Mouse (Mus musculus) heart, postnatal 10 days (tissue): Measurements from ENCODE around the gene Stard7. TPM values are rescaled to one million over a fixed set of nuclear protein-coding genes. Genes with fewer than 3 reads are reported as not detected.
"Not testable (repeated sequence)": the region's sequence is repeated elsewhere in the genome, so short reads cannot be mapped to it uniquely, and the experiment has no call there.

Source experiments
- DNase-seq, 2 experiments: peaks; one replicate each; pipeline ENCODE4 v3.0.0; 2021
- intact Hi-C: fragments of 180-260 bp; cut with DNase I; formaldehyde crosslinking; loops from one replicate; pipeline ENCODE4 v1.15.1; 2025
- total RNA-seq, 2 experiments: library from RNA; stranded (reverse); gene quantifications; 2 replicates each; pipeline ENCODE4 v1.2.3; 2021

The Stard7 gene
- total RNA-seq, 2 experiments from 2014 or later, result 184 to 187 TPM

GRCm38 (mm10) chr2:127272806-127273205, 2.8 kb downstream of the Stard7 start:
- intact Hi-C loops, result loop anchor here (5.0 kb wide), 1 partner anchor 64 kb away; the partner anchor contains the start of genes Astl and Dusp2

GRCm38 (mm10) chr2:127274590-127274989, 4.6 kb downstream of the Stard7 start:
- no peak for DNase-seq
- intact Hi-C loops, result loop anchor here (5.0 kb wide), 1 partner anchor 63 kb away; the partner anchor contains the start of genes Astl and Dusp2

More at GRCm38 (mm10) chr2:127272806-127273205, 2.8 kb downstream of the Stard7 start:
- no peak for DNase-seq

- no peak for DNase-seq
- intact Hi-C loops, result no loop called here
Measured at GRCm38 (mm10) chr2:127275551-127276320, 5.7 kb downstream of the Stard7 start.

GRCm38 (mm10) chr2:127278162-127278561, 8.1 kb downstream of the Stard7 start:
- intact Hi-C loops, result no loop called here
- DNase-seq, result no peak

GRCm38 (mm10) chr2:127292250-127292649, 22.2 kb downstream of the Stard7 start:
- intact Hi-C loops, result no loop called here

GRCm38 (mm10) chr2:127297001-127297805, 27.2 kb downstream of the Stard7 start:
- intact Hi-C loops, result no loop called here
- no peak for DNase-seq

More at GRCm38 (mm10) chr2:127292250-127292649, 22.2 kb downstream of the Stard7 start:
- DNase-seq, result no peak

GRCm38 (mm10) chr2:127298056-127298455, 28.0 kb downstream of the Stard7 start:
- intact Hi-C loops, result no loop called here
- DNase-seq, result no peak

- no peak for DNase-seq
- intact Hi-C loops, result no loop called here
Measured at GRCm38 (mm10) chr2:127300701-127301100, 30.7 kb downstream of the Stard7 start.

- DNase-seq, result no peak
- intact Hi-C loops, result no loop called here
Measured at GRCm38 (mm10) chr2:127301883-127302282, 31.9 kb downstream of the Stard7 start.

GRCm38 (mm10) chr2:127304192-127304591, 34.2 kb downstream of the Stard7 start:
- intact Hi-C loops, DNase-seq: not testable (repeated sequence)

GRCm38 (mm10) chr2:127304609-127305210, 34.7 kb downstream of the Stard7 start:
- no peak for DNase-seq
- intact Hi-C loops, result no loop called here

GRCm38 (mm10) chr2:127306123-127306522, 36.1 kb downstream of the Stard7 start:
- intact Hi-C loops, result no loop called here
- no peak for DNase-seq

GRCm38 (mm10) chr2:127307179-127307578, 37.2 kb downstream of the Stard7 start:
- intact Hi-C loops, result no loop called here
- no peak for DNase-seq

- DNase-seq, result no peak
- intact Hi-C loops, result loop anchor here (1.0 kb wide), 1 partner anchor 33 kb away; no protein-coding TSS in a partner anchor
Measured at GRCm38 (mm10) chr2:127308660-127309059, 38.6 kb downstream of the Stard7 start.

- intact Hi-C loops, result no loop called here
- no peak for DNase-seq
Measured at GRCm38 (mm10) chr2:127310246-127310645, 40.2 kb downstream of the Stard7 start.

GRCm38 (mm10) chr2:127310685-127311084, 40.7 kb downstream of the Stard7 start:
- intact Hi-C loops, result no loop called here
- no peak for DNase-seq

GRCm38 (mm10) chr2:127311193-127311592, 41.2 kb downstream of the Stard7 start:
- intact Hi-C loops, result no loop called here
- no peak for DNase-seq

- DNase-seq, result no peak
- intact Hi-C loops, result no loop called here
Measured at GRCm38 (mm10) chr2:127312801-127313200, 42.8 kb downstream of the Stard7 start.

- intact Hi-C loops, result no loop called here
- no peak for DNase-seq
Measured at GRCm38 (mm10) chr2:127313878-127314277, 43.9 kb downstream of the Stard7 start.

- intact Hi-C loops, result no loop called here
- peak in 1 of 2 experiments; percentile 38 for DNase-seq
Measured at GRCm38 (mm10) chr2:127314467-127315154, 44.6 kb downstream of the Stard7 start.

- intact Hi-C loops, result no loop called here
Measured at GRCm38 (mm10) chr2:127315155-127315470, 45.1 kb downstream of the Stard7 start.

More at GRCm38 (mm10) chr2:127315155-127315470, 45.1 kb downstream of the Stard7 start:
- no peak for DNase-seq
